ENCODE assay signal across 8 mouse cellular contexts in genomic region chr17:45871666-45872653, GRCm38 (mm10).
DNase-seq lines count a peak whose midpoint lies in the region; ATAC-seq lines count a peak whose summit lies in the region.

No protein-coding gene starts in this region.

- peaks cover 84% of the 10 kb centered on the region for H3K27me3 ChIP-seq in embryonic facial prominence, embryonic 10.5 days (replicated peaks; ENCODE audit: low read depth, poor library complexity, severe bottlenecking)
- H3K27me3 ChIP-seq in midbrain, embryonic 16.5 days (ENCODE audit: control insufficient read depth, insufficient read depth, low read depth, low read length), result no peaks in the 10 kb centered on the region

- DNase-seq in left cerebral cortex, postnatal 4 days, result peak; percentile 41
- DNase-seq in left cerebral cortex, postnatal 36 days (ENCODE audit: low spot score in 2 of 2), result no peak
- no peak for DNase-seq in embryonic facial prominence, embryonic 10.5 days (ENCODE audit: low spot score)
- DNase-seq in kidney, adult 9 months, result peak; percentile 83
- DNase-seq in thymus, postnatal 10 days (ENCODE audit: low spot score in 2 of 2), result no peak
- no peak for DNase-seq in adrenal gland, postnatal 36 days
- no peak for DNase-seq in thymus, adult 18-20 months

- no peak overlapping the region for H3K9ac ChIP-seq in midbrain, embryonic 16.5 days (ENCODE audit: low read depth, low read length)

- 0 out of 2 replicates have a peak overlapping the region, but pooled peaks have one; percentile 11 for H3K4me3 ChIP-seq in embryonic facial prominence, embryonic 10.5 days
- no peak overlapping the region for H3K4me3 ChIP-seq in midbrain, embryonic 16.5 days (ENCODE audit: low read depth, low read length)

- peaks cover 68% of the 10 kb centered on the region for H3K4me1 ChIP-seq in embryonic facial prominence, embryonic 10.5 days
- H3K4me1 ChIP-seq in midbrain, embryonic 16.5 days (ENCODE audit: control insufficient read depth, insufficient read depth, low read length), result peaks cover 24% of the 10 kb centered on the region

- peak overlapping the region; percentile 19; the same call in 1 of the 2 replicates for H3K4me2 ChIP-seq in midbrain, embryonic 16.5 days (ENCODE audit: low read length)

- intact Hi-C loops in left cerebral cortex, postnatal 4 days (cut with DNase I), result no loop called here
- intact Hi-C loops in left cerebral cortex, postnatal 36 days (cut with DNase I), result no loop called here

- 0 out of 2 replicates have a peak overlapping the region, but pooled peaks have one; percentile 31 for H3K27ac ChIP-seq in embryonic facial prominence, embryonic 10.5 days (replicated peaks)
- H3K27ac ChIP-seq in midbrain, embryonic 16.5 days (ENCODE audit: low read length), result peak overlapping the region; percentile 45; the same call in 1 of the 2 replicates

- no peaks in the 10 kb centered on the region; the same call in 1 of the 2 replicates for H3K9me3 ChIP-seq in embryonic facial prominence, embryonic 10.5 days
- H3K9me3 ChIP-seq in midbrain, embryonic 16.5 days (replicated peaks; ENCODE audit: control insufficient read depth, low read length, poor library complexity, severe bottlenecking), result no peaks in the 10 kb centered on the region

- no peaks in the 10 kb centered on the region for H3K36me3 ChIP-seq in embryonic facial prominence, embryonic 10.5 days (replicated peaks)
- H3K36me3 ChIP-seq in midbrain, embryonic 16.5 days (ENCODE audit: control insufficient read depth, insufficient read depth, low read length), result no peaks in the 10 kb centered on the region

- WGBS in embryonic facial prominence, embryonic 10.5 days, result 42% methylated on average over 22 of the region's 22 CpGs
- 34% methylated on average over 22 of the region's 22 CpGs for WGBS in midbrain, embryonic 16.5 days

- peak; percentile 46; the same call in 1 of the 2 replicates for ATAC-seq in midbrain, embryonic 16.5 days

Comparison
In these comparisons a context has a peak if more than half of its experiments do, and no peak if none do; other contexts are left out.
1. DNase-seq: peak in left cerebral cortex, postnatal 4 days (single experiment) and kidney, adult 9 months (single experiment); none in left cerebral cortex, postnatal 36 days (0 of 2), embryonic facial prominence, embryonic 10.5 days (single experiment), thymus, postnatal 10 days (0 of 2), adrenal gland, postnatal 36 days (0 of 2) and thymus, adult 18-20 months (0 of 2).